In genomic region chr15:80004644-80005340, GRCm38 (mm10) we compare ENCODE assay signal across 8 mouse cellular contexts. TPM values are rescaled to one million over a fixed set of nuclear protein-coding genes. Genes with fewer than 3 reads are reported as not detected.
A peak's percentile ranks its signal among the peaks of the same experiment; 100 is the strongest.
DNase-seq lines count a peak whose midpoint lies in the region; ATAC-seq and TF ChIP-seq lines count a peak whose summit lies in the region.

No protein-coding gene starts in this region.

- no peak overlapping the region for H3K9ac ChIP-seq in liver, embryonic 12.5 days
- no peak overlapping the region for H3K9ac ChIP-seq in stomach, postnatal 0 days (ENCODE audit: low read length)

- no peaks in the 10 kb centered on the region for H3K36me3 ChIP-seq in liver, embryonic 12.5 days
- no peaks in the 10 kb centered on the region; the same call in 1 of the 2 replicates for H3K36me3 ChIP-seq in stomach, postnatal 0 days (ENCODE audit: control insufficient read depth, insufficient read depth, low read length)

- H3K27me3 ChIP-seq in liver, embryonic 12.5 days (replicated peaks): peaks cover 10% of the 10 kb centered on the region
- H3K27me3 ChIP-seq in stomach, postnatal 0 days (ENCODE audit: control insufficient read depth, insufficient read depth, low read length): no peaks in the 10 kb centered on the region

- TF ChIP-seq EP300 in stomach, postnatal 0 days (optimal IDR thresholded peaks at IDR 0.05): no peak

- peak; percentile 46; the same call in 1 of the 2 replicates for ATAC-seq in liver, embryonic 12.5 days
- ATAC-seq in stomach, postnatal 0 days (ENCODE audit: low FRiP score, low TSS enrichment): peak; percentile 79

- no peak for TF ChIP-seq CTCF in stomach, postnatal 0 days (IDR thresholded peaks at IDR 0.05; ENCODE audit: low read depth)

- peaks cover 36% of the 10 kb centered on the region for H3K4me1 ChIP-seq in liver, embryonic 12.5 days
- H3K4me1 ChIP-seq in stomach, postnatal 0 days (replicated peaks; ENCODE audit: control insufficient read depth, insufficient read depth): no peaks in the 10 kb centered on the region; the same call in 1 of the 2 replicates

- DNase-seq in thymus, postnatal 25 days: peak; percentile 29
- DNase-seq in thymus, postnatal 0 days (ENCODE audit: low spot score): no peak
- DNase-seq in heart, postnatal 36 days: peak; percentile 61 to 63
- DNase-seq in stomach, postnatal 0 days (ENCODE audit: low spot score): peak; percentile 72
- no peak for DNase-seq in ovary, postnatal 14 days (ENCODE audit: low spot score)
- no peak for DNase-seq in right cerebral cortex, postnatal 25 days
- DNase-seq in urinary bladder, adult 18-20 months (ENCODE audit: low spot score in 2 of 2): no peak

- intact Hi-C loops in heart, postnatal 36 days (cut with DNase I): loop anchor here (2.0 kb wide), 2 partner anchors 52 to 72 kb away; no protein-coding TSS in a partner anchor

- H3K4me3 ChIP-seq in liver, embryonic 12.5 days: no peak overlapping the region
- no peak overlapping the region for H3K4me3 ChIP-seq in stomach, postnatal 0 days (ENCODE audit: low read depth, low read length)

- H3K4me2 ChIP-seq in liver, embryonic 12.5 days: 0 out of 2 replicates have a peak overlapping the region, but pooled peaks have one; percentile 6
- H3K4me2 ChIP-seq in stomach, postnatal 0 days (replicated peaks; ENCODE audit: low read depth): no peak overlapping the region

- WGBS in liver, embryonic 12.5 days (ENCODE audit: insufficient replicate concordance): 7% methylated on average over 14 of the region's 14 CpGs
- WGBS in stomach, postnatal 0 days: 51% methylated on average over 14 of the region's 14 CpGs

- no peaks in the 10 kb centered on the region for H3K9me3 ChIP-seq in liver, embryonic 12.5 days (replicated peaks)
- H3K9me3 ChIP-seq in stomach, postnatal 0 days (ENCODE audit: control insufficient read depth, low read length): no peaks in the 10 kb centered on the region

- H3K27ac ChIP-seq in liver, embryonic 12.5 days: peak overlapping the region; percentile 27
- peak overlapping the region; percentile 69 for H3K27ac ChIP-seq in stomach, postnatal 0 days (replicated peaks)

RNA-seq across cellular contexts. Expression of gene Pdgfb, which starts 10.0 kb away (rescaled TPM):
- 2.2 and 2.7 TPM in 2 replicates for polyA plus RNA-seq in thymus, postnatal 0 days (2015; fragmentation: Nextera tagmentation; extraction: Ambion mirVana)
- 10 to 100 TPM; 30.4 to 31.3 TPM for total RNA-seq in heart, postnatal 36 days (2021)
- 1.6 and 2.2 TPM in 2 replicates for polyA plus RNA-seq in liver, embryonic 12.5 days (2016; fragmentation: Nextera tagmentation; extraction: Ambion mirVana)
- polyA plus RNA-seq in stomach, postnatal 0 days (2015; fragmentation: Nextera tagmentation; extraction: Ambion mirVana): 3.1 and 3.6 TPM in 2 replicates

RNA-seq across cellular contexts. Expression of gene Cbx7, which starts 33.9 kb away (rescaled TPM):
- 8.3 and 10.1 TPM in 2 replicates for polyA plus RNA-seq in thymus, postnatal 0 days (2015; fragmentation: Nextera tagmentation; extraction: Ambion mirVana)
- total RNA-seq in heart, postnatal 36 days (2021): 10 to 100 TPM; 13.2 to 16.6 TPM
- polyA plus RNA-seq in liver, embryonic 12.5 days (2016; fragmentation: Nextera tagmentation; extraction: Ambion mirVana): 1.8 and 2.0 TPM in 2 replicates
- 4.8 and 5.5 TPM in 2 replicates for polyA plus RNA-seq in stomach, postnatal 0 days (2015; fragmentation: Nextera tagmentation; extraction: Ambion mirVana)

Comparison
In these comparisons a context has a peak if more than half of its experiments do, and no peak if none do; other contexts are left out.
1. DNase-seq: peak in thymus, postnatal 25 days (single experiment), heart, postnatal 36 days (2 of 2) and stomach, postnatal 0 days (single experiment); none in thymus, postnatal 0 days (single experiment), ovary, postnatal 14 days (single experiment), right cerebral cortex, postnatal 25 days (single experiment) and urinary bladder, adult 18-20 months (0 of 2).